Mouse (Mus musculus) myocyte (in vitro differentiated cells): ENCODE data around the gene Mitf.

ENCODE experiments used
- POLR2A ChIP-seq: IDR thresholded peaks from one replicate; pipeline ENCODE4 v1.6.1; 2011; ENCODE audit warnings: low read depth, mild to moderate bottlenecking, control low read depth, moderate library complexity; ENCODE audit not compliant: insufficient read length
- POLR2AphosphoS2 ChIP-seq: IDR thresholded peaks from one replicate; pipeline ENCODE4 v1.6.1; 2011; ENCODE audit warnings: low read depth, control low read depth; ENCODE audit not compliant: insufficient read length
- TCF12 ChIP-seq: IDR thresholded peaks from one replicate; pipeline ENCODE4 v1.6.1; 2011; ENCODE audit warnings: mild to moderate bottlenecking, control low read depth; ENCODE audit not compliant: poor library complexity, insufficient read depth, severe bottlenecking

DNA sequence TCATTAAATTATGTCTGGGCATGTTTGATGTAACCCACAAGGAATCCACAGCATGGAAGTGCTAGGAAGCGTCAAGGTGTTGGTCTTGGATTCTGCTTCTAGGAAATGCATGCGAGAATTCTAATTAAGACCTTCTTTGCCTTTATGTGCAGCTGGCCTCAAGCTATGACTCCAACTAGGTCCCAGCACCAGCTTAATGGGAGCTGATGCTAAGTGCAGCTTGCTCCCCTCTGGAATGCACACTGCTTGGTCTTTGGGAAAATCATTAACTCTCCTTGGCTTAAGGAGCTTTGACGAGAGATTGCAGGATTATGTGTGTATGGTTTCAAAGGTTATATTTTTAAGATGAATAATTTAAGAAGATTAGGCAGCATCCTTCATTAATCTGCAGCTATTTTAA is 81.7 kb downstream of the Mitf start:
- TF ChIP-seq POLR2A (no peak), POLR2AphosphoS2 (no peak), TCF12 (no peak)
